Mouse (Mus musculus): ENCODE results near the gene Tpte. TPM values are rescaled to one million over a fixed set of nuclear protein-coding genes. Genes with fewer than 3 reads are reported as not detected.

The Tpte gene
- polyA plus RNA-seq, 1 experiment: not detected

- Histone ChIP-seq H3K27me3 (replicated peaks; ENCODE audit: control insufficient read depth, insufficient read depth, low read length) (no peaks in the 10 kb centered on the region), H3K27ac (ENCODE audit: insufficient read depth, low read depth, low read length) (no peak overlapping the region), H3K4me3 (ENCODE audit: insufficient read depth, low read depth, low read length) (no peak overlapping the region), H3K4me1 (ENCODE audit: control insufficient read depth, insufficient read depth, low read length) (no peaks in the 10 kb centered on the region), H3K36me3 (ENCODE audit: control insufficient read depth, insufficient read depth, low read length) (no peaks in the 10 kb centered on the region)
- TF ChIP-seq POLR2A (IDR thresholded peaks at IDR 0.05; ENCODE audit: low read depth, low read length): no peak
- no peak for TF ChIP-seq CTCF (conservative IDR thresholded peaks at IDR 0.05; ENCODE audit: insufficient read depth, insufficient read length, low read depth, low read length)
- WGBS: 51% methylated on average over 6 of the region's 6 CpGs
- no peak for DNase-seq
Observed at GRCm38 (mm10) chr8:22359359-22359758, 76.1 kb downstream of the Tpte start.

DNA sequence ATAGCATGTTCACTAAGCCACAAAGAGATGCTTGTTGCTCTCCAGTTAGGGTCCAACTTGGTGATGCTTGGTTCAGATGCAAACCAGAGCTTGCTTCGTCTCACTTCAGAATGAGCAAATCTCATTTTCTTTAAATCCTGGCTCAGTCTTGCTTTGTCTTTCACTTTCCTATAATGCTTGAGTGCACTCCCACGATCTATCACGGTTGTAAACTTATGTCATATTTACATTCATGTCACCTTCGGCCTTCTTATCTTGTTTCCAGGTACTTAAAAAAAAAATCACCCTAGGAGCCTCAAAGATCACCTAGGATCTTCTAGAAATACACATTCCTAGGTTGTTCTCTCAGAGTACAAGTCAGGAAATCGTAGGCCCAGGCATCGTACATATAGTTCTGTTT, 76.6 kb downstream of the Tpte start:
- TF ChIP-seq CTCF (conservative IDR thresholded peaks at IDR 0.05; ENCODE audit: insufficient read depth, insufficient read length, low read depth, low read length) (no peak), POLR2A (IDR thresholded peaks at IDR 0.05; ENCODE audit: low read depth, low read length) (no peak)
- 85% methylated on average over 6 of the region's 6 CpGs for WGBS
- Histone ChIP-seq H3K27me3 (replicated peaks; ENCODE audit: control insufficient read depth, insufficient read depth, low read length) (no peaks in the 10 kb centered on the region), H3K27ac (ENCODE audit: insufficient read depth, low read depth, low read length) (no peak overlapping the region), H3K4me3 (ENCODE audit: insufficient read depth, low read depth, low read length) (no peak overlapping the region), H3K4me1 (ENCODE audit: control insufficient read depth, insufficient read depth, low read length) (no peaks in the 10 kb centered on the region), H3K36me3 (ENCODE audit: control insufficient read depth, insufficient read depth, low read length) (no peaks in the 10 kb centered on the region)
- no peak for DNase-seq

DNA sequence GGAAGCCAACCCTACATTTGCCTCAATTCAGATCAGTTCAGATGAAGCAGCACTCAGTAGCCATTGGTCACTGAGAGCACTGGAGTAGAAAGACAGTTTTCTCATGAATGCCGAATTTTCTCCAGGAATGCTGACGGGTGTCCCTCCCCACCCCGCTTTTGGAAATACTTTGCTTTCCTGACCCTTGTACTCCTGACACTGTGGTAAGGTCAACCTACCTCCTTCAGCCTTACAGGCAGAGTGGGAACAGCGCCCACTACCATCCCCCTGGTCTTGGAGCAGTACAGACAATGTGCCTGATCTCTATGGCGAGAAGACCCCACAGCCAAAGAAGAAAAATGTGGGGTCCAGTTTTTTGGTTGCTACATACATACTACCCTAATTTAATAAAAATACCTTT, 93.1 kb downstream of the Tpte start:
- TF ChIP-seq CTCF (conservative IDR thresholded peaks at IDR 0.05; ENCODE audit: insufficient read depth, insufficient read length, low read depth, low read length) (no peak), POLR2A (IDR thresholded peaks at IDR 0.05; ENCODE audit: low read depth, low read length) (no peak)
- no peak overlapping the region for H3K4me3 ChIP-seq (ENCODE audit: insufficient read depth, low read depth, low read length)
- H3K36me3 ChIP-seq (ENCODE audit: control insufficient read depth, insufficient read depth, low read length): peaks cover 4% of the 10 kb centered on the region
- 63% methylated on average over 5 of the region's 5 CpGs for WGBS
- H3K27me3 ChIP-seq (replicated peaks; ENCODE audit: control insufficient read depth, insufficient read depth, low read length): no peaks in the 10 kb centered on the region
- H3K4me1 ChIP-seq (ENCODE audit: control insufficient read depth, insufficient read depth, low read length): no peaks in the 10 kb centered on the region
- DNase-seq: peak; percentile 61
- H3K27ac ChIP-seq (ENCODE audit: insufficient read depth, low read depth, low read length): no peak overlapping the region

DNA sequence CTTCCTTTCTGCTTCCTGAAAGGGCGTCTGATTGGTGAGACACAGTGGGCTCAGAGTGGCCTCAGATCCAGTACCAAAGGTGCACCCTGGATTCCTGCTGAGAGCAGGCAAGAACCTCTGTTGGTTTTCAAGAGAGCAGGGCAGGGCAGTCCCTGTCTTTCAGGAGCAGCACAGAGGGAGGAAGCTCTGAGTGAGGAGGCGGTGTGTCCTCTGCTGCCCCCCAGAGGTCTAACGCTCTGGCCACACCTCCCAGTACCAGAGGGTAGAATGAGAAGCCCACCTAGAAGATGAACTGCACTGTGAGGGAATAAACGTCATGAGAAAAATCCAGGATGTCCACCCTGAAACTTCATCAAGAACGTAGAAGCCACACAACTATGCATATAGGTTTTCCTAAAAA, 93.7 kb downstream of the Tpte start:
- Histone ChIP-seq H3K27me3 (replicated peaks; ENCODE audit: control insufficient read depth, insufficient read depth, low read length) (no peaks in the 10 kb centered on the region), H3K4me3 (ENCODE audit: insufficient read depth, low read depth, low read length) (no peak overlapping the region), H3K4me1 (ENCODE audit: control insufficient read depth, insufficient read depth, low read length) (no peaks in the 10 kb centered on the region), H3K36me3 (ENCODE audit: control insufficient read depth, insufficient read depth, low read length) (peaks cover 6% of the 10 kb centered on the region), H3K27ac (ENCODE audit: insufficient read depth, low read depth, low read length) (no peak overlapping the region)
- WGBS: 49% methylated on average over 5 of the region's 5 CpGs
- DNase-seq: peak; percentile 47
- TF ChIP-seq CTCF (conservative IDR thresholded peaks at IDR 0.05; ENCODE audit: insufficient read depth, insufficient read length, low read depth, low read length): peak; percentile 65
- TF ChIP-seq POLR2A (IDR thresholded peaks at IDR 0.05; ENCODE audit: low read depth, low read length): no peak

- Histone ChIP-seq H3K27me3 (replicated peaks; ENCODE audit: control insufficient read depth, insufficient read depth, low read length) (no peaks in the 10 kb centered on the region), H3K36me3 (ENCODE audit: control insufficient read depth, insufficient read depth, low read length) (peaks cover 7% of the 10 kb centered on the region), H3K27ac (ENCODE audit: insufficient read depth, low read depth, low read length) (no peak overlapping the region), H3K4me1 (ENCODE audit: control insufficient read depth, insufficient read depth, low read length) (no peaks in the 10 kb centered on the region), H3K4me3 (ENCODE audit: insufficient read depth, low read depth, low read length) (no peak overlapping the region)
- 94% methylated on average over 11 of the region's 11 CpGs for WGBS
- no peak for DNase-seq
- no peak for TF ChIP-seq POLR2A (IDR thresholded peaks at IDR 0.05; ENCODE audit: low read depth, low read length)
- no peak for TF ChIP-seq CTCF (conservative IDR thresholded peaks at IDR 0.05; ENCODE audit: insufficient read depth, insufficient read length, low read depth, low read length)
Observed at GRCm38 (mm10) chr8:22380934-22381333, 97.7 kb downstream of the Tpte start.

- Histone ChIP-seq H3K27ac (ENCODE audit: insufficient read depth, low read depth, low read length) (no peak overlapping the region), H3K36me3 (ENCODE audit: control insufficient read depth, insufficient read depth, low read length) (peaks cover 7% of the 10 kb centered on the region), H3K27me3 (replicated peaks; ENCODE audit: control insufficient read depth, insufficient read depth, low read length) (no peaks in the 10 kb centered on the region), H3K4me3 (ENCODE audit: insufficient read depth, low read depth, low read length) (no peak overlapping the region), H3K4me1 (ENCODE audit: control insufficient read depth, insufficient read depth, low read length) (no peaks in the 10 kb centered on the region)
- DNase-seq: no peak
- WGBS: 87% methylated on average over 19 of the region's 19 CpGs
- TF ChIP-seq CTCF (conservative IDR thresholded peaks at IDR 0.05; ENCODE audit: insufficient read depth, insufficient read length, low read depth, low read length): no peak
- TF ChIP-seq POLR2A (IDR thresholded peaks at IDR 0.05; ENCODE audit: low read depth, low read length): no peak
Observed at GRCm38 (mm10) chr8:22382824-22383595, 99.8 kb downstream of the Tpte start.

GRCm38 (mm10) chr8:22385158-22385557, 101.9 kb downstream of the Tpte start:
- 90% methylated on average over 6 of the region's 6 CpGs for WGBS
- no peak for TF ChIP-seq CTCF (conservative IDR thresholded peaks at IDR 0.05; ENCODE audit: insufficient read depth, insufficient read length, low read depth, low read length)
- TF ChIP-seq POLR2A (IDR thresholded peaks at IDR 0.05; ENCODE audit: low read depth, low read length): no peak
- H3K4me1 ChIP-seq (ENCODE audit: control insufficient read depth, insufficient read depth, low read length): peaks cover 9% of the 10 kb centered on the region
- DNase-seq: no peak
- H3K27ac ChIP-seq (ENCODE audit: insufficient read depth, low read depth, low read length): no peak overlapping the region
- no peaks in the 10 kb centered on the region for H3K27me3 ChIP-seq (replicated peaks; ENCODE audit: control insufficient read depth, insufficient read depth, low read length)
- peaks cover 10% of the 10 kb centered on the region for H3K36me3 ChIP-seq (ENCODE audit: control insufficient read depth, insufficient read depth, low read length)
- no peak overlapping the region for H3K4me3 ChIP-seq (ENCODE audit: insufficient read depth, low read depth, low read length)
